Mouse (Mus musculus): ENCODE results near the gene Angptl1. TPM values are rescaled to one million over a fixed set of nuclear protein-coding genes. Genes with fewer than 3 reads are reported as not detected.

Gene Angptl1
- polyA plus RNA-seq, 1 experiment: not detected

GRCm38 (mm10) chr1:156841625-156842339, 3.4 kb downstream of the Angptl1 start:
- peaks cover 5% of the 10 kb centered on the region; the same call in 1 of the 2 replicates for H3K4me1 ChIP-seq (ENCODE audit: control insufficient read depth)
- H3K4me3 ChIP-seq (replicated peaks): no peak overlapping the region
- H3K27me3 ChIP-seq (ENCODE audit: control insufficient read depth): no peaks in the 10 kb centered on the region
- no peak for TF ChIP-seq TAL1 (IDR thresholded peaks at IDR 0.05; ENCODE audit: low read length)
- TF ChIP-seq GATA1 (IDR thresholded peaks at IDR 0.05; ENCODE audit: low read length): no peak
- no peaks in the 10 kb centered on the region for H3K36me3 ChIP-seq (ENCODE audit: control insufficient read depth)
- H3K9me3 ChIP-seq (ENCODE audit: control insufficient read depth, low read length): no peaks in the 10 kb centered on the region

GRCm38 (mm10) chr1:156847098-156847497, 8.7 kb downstream of the Angptl1 start:
- TF ChIP-seq TAL1 (IDR thresholded peaks at IDR 0.05; ENCODE audit: low read length) (no peak), GATA1 (IDR thresholded peaks at IDR 0.05; ENCODE audit: low read length) (no peak)
- H3K4me3 ChIP-seq (replicated peaks): no peak overlapping the region
- H3K9me3 ChIP-seq (ENCODE audit: control insufficient read depth, low read length): no peaks in the 10 kb centered on the region
- H3K36me3 ChIP-seq (ENCODE audit: control insufficient read depth): no peaks in the 10 kb centered on the region
- peaks cover 2% of the 10 kb centered on the region; the same call in 1 of the 2 replicates for H3K4me1 ChIP-seq (ENCODE audit: control insufficient read depth)
- H3K27me3 ChIP-seq (ENCODE audit: control insufficient read depth): no peaks in the 10 kb centered on the region

- Histone ChIP-seq H3K27me3 (ENCODE audit: control insufficient read depth) (no peaks in the 10 kb centered on the region), H3K4me1 (ENCODE audit: control insufficient read depth) (peaks cover 6% of the 10 kb centered on the region), H3K36me3 (ENCODE audit: control insufficient read depth) (no peaks in the 10 kb centered on the region), H3K4me3 (replicated peaks) (no peak overlapping the region), H3K9me3 (ENCODE audit: control insufficient read depth, low read length) (no peaks in the 10 kb centered on the region)
- TF ChIP-seq GATA1 (IDR thresholded peaks at IDR 0.05; ENCODE audit: low read length) (no peak), TAL1 (IDR thresholded peaks at IDR 0.05; ENCODE audit: low read length) (no peak)
Measured at GRCm38 (mm10) chr1:156852409-156852808, 14.0 kb downstream of the Angptl1 start.

GRCm38 (mm10) chr1:156852872-156853271, 14.5 kb downstream of the Angptl1 start:
- Histone ChIP-seq H3K9me3 (ENCODE audit: control insufficient read depth, low read length) (no peaks in the 10 kb centered on the region), H3K36me3 (ENCODE audit: control insufficient read depth) (no peaks in the 10 kb centered on the region), H3K27me3 (ENCODE audit: control insufficient read depth) (no peaks in the 10 kb centered on the region), H3K4me1 (ENCODE audit: control insufficient read depth) (peaks cover 6% of the 10 kb centered on the region), H3K4me3 (replicated peaks) (no peak overlapping the region)
- TF ChIP-seq TAL1 (IDR thresholded peaks at IDR 0.05; ENCODE audit: low read length): no peak
- no peak for TF ChIP-seq GATA1 (IDR thresholded peaks at IDR 0.05; ENCODE audit: low read length)

- Histone ChIP-seq H3K4me3 (replicated peaks) (no peak overlapping the region), H3K9me3 (ENCODE audit: control insufficient read depth, low read length) (no peaks in the 10 kb centered on the region), H3K27me3 (ENCODE audit: control insufficient read depth) (no peaks in the 10 kb centered on the region), H3K4me1 (ENCODE audit: control insufficient read depth) (peaks cover 6% of the 10 kb centered on the region), H3K36me3 (ENCODE audit: control insufficient read depth) (no peaks in the 10 kb centered on the region)
- TF ChIP-seq GATA1 (IDR thresholded peaks at IDR 0.05; ENCODE audit: low read length): no peak
- no peak for TF ChIP-seq TAL1 (IDR thresholded peaks at IDR 0.05; ENCODE audit: low read length)
Measured at GRCm38 (mm10) chr1:156854558-156854957, 16.2 kb downstream of the Angptl1 start.

- no peaks in the 10 kb centered on the region for H3K9me3 ChIP-seq (ENCODE audit: control insufficient read depth, low read length)
- H3K4me1 ChIP-seq (ENCODE audit: control insufficient read depth): peaks cover 8% of the 10 kb centered on the region
- no peak overlapping the region for H3K4me3 ChIP-seq (replicated peaks)
- TF ChIP-seq GATA1 (IDR thresholded peaks at IDR 0.05; ENCODE audit: low read length): no peak
- TF ChIP-seq TAL1 (IDR thresholded peaks at IDR 0.05; ENCODE audit: low read length): no peak
- H3K27me3 ChIP-seq (ENCODE audit: control insufficient read depth): no peaks in the 10 kb centered on the region
- H3K36me3 ChIP-seq (ENCODE audit: control insufficient read depth): no peaks in the 10 kb centered on the region
Measured at GRCm38 (mm10) chr1:156856666-156857065, 18.3 kb downstream of the Angptl1 start.

GRCm38 (mm10) chr1:156859156-156859555, 20.8 kb downstream of the Angptl1 start:
- Histone ChIP-seq H3K9me3 (ENCODE audit: control insufficient read depth, low read length) (no peaks in the 10 kb centered on the region), H3K4me3 (replicated peaks) (no peak overlapping the region), H3K36me3 (ENCODE audit: control insufficient read depth) (no peaks in the 10 kb centered on the region), H3K27me3 (ENCODE audit: control insufficient read depth) (no peaks in the 10 kb centered on the region), H3K4me1 (ENCODE audit: control insufficient read depth) (peaks cover 11% of the 10 kb centered on the region)
- TF ChIP-seq TAL1 (IDR thresholded peaks at IDR 0.05; ENCODE audit: low read length): no peak
- no peak for TF ChIP-seq GATA1 (IDR thresholded peaks at IDR 0.05; ENCODE audit: low read length)

GRCm38 (mm10) chr1:156859711-156860250, 21.4 kb downstream of the Angptl1 start:
- Histone ChIP-seq H3K9me3 (ENCODE audit: control insufficient read depth, low read length) (no peaks in the 10 kb centered on the region), H3K4me1 (ENCODE audit: control insufficient read depth) (peaks cover 11% of the 10 kb centered on the region), H3K36me3 (ENCODE audit: control insufficient read depth) (no peaks in the 10 kb centered on the region), H3K4me3 (replicated peaks) (no peak overlapping the region), H3K27me3 (ENCODE audit: control insufficient read depth) (no peaks in the 10 kb centered on the region)
- TF ChIP-seq GATA1 (IDR thresholded peaks at IDR 0.05; ENCODE audit: low read length): no peak
- no peak for TF ChIP-seq TAL1 (IDR thresholded peaks at IDR 0.05; ENCODE audit: low read length)

GRCm38 (mm10) chr1:156860266-156860665, 21.9 kb downstream of the Angptl1 start:
- Histone ChIP-seq H3K36me3 (ENCODE audit: control insufficient read depth) (no peaks in the 10 kb centered on the region), H3K4me3 (replicated peaks) (no peak overlapping the region), H3K9me3 (ENCODE audit: control insufficient read depth, low read length) (no peaks in the 10 kb centered on the region), H3K4me1 (ENCODE audit: control insufficient read depth) (peaks cover 11% of the 10 kb centered on the region), H3K27me3 (ENCODE audit: control insufficient read depth) (no peaks in the 10 kb centered on the region)
- TF ChIP-seq GATA1 (IDR thresholded peaks at IDR 0.05; ENCODE audit: low read length) (no peak), TAL1 (IDR thresholded peaks at IDR 0.05; ENCODE audit: low read length) (no peak)
